Mouse (Mus musculus) liver, embryonic 15.5 days (tissue): Measurements from ENCODE around the gene Nprl3. TPM values are rescaled to one million over a fixed set of nuclear protein-coding genes. Genes with fewer than 3 reads are reported as not detected.
A peak's percentile ranks its signal among the peaks of the same experiment; 100 is the strongest.
"Not testable (repeated sequence)": the region's sequence is repeated elsewhere in the genome, so short reads cannot be mapped to it uniquely, and the experiment has no call there.

Source experiments
- ATAC-seq: fragments of 200-750 bp; cut with Nextera tagmentation; 2 replicates; pipeline ENCODE4 v1.8.0; 2017; ENCODE audit warnings: moderate number of reproducible peaks, mild to moderate bottlenecking, moderate library complexity; ENCODE audit not compliant: insufficient read depth
- H3K27ac ChIP-seq: fragments of 300-500 bp; sonication (generic); replicated peaks from 2 replicates; pipeline ENCODE4 v1.5.1; 2015; ENCODE audit warnings: mild to moderate bottlenecking, inconsistent platforms
- H3K27me3 ChIP-seq: fragments of 300-500 bp; sonication (generic); 2 replicates; pipeline ENCODE4 v1.6.1; 2015; ENCODE audit warnings: mild to moderate bottlenecking, inconsistent platforms
- H3K36me3 ChIP-seq: fragments of 300-500 bp; sonication (generic); replicated peaks from 2 replicates; pipeline ENCODE4 v1.6.1; 2015; ENCODE audit warnings: moderate library complexity, mild to moderate bottlenecking, inconsistent platforms
- H3K4me1 ChIP-seq: fragments of 300-500 bp; sonication (generic); replicated peaks from 2 replicates; pipeline ENCODE4 v1.6.1; 2015; ENCODE audit warnings: inconsistent platforms
- H3K4me2 ChIP-seq: fragments of 300-500 bp; sonication (generic); 2 replicates; pipeline ENCODE4 v1.6.1; 2015; ENCODE audit warnings: moderate library complexity, mild to moderate bottlenecking, inconsistent platforms
- H3K4me3 ChIP-seq: fragments of 300-500 bp; sonication (generic); replicated peaks from 2 replicates; pipeline ENCODE4 v1.5.1; 2015; ENCODE audit warnings: mild to moderate bottlenecking, inconsistent platforms
- H3K9ac ChIP-seq: fragments of 300-500 bp; sonication (generic); 2 replicates; pipeline ENCODE4 v1.6.1; 2015; ENCODE audit warnings: moderate library complexity, mild to moderate bottlenecking, inconsistent platforms
- H3K9me3 ChIP-seq: fragments of 300-500 bp; sonication (generic); replicated peaks from 2 replicates; pipeline ENCODE4 v1.6.1; 2016; ENCODE audit warnings: inconsistent platforms
- WGBS: fragments of 180-500 bp; shearing (Covaris S2); methylation state at CpG from one replicate; pipeline ENCODE4 v1.1.7; 2015; ENCODE audit warnings: mixed read lengths; ENCODE audit not compliant: insufficient replicate concordance; 5-methylcytosine and 5-hydroxymethylcytosine counted together
- polyA plus RNA-seq: library from polyadenylated mRNA; unstranded; fragments of >200 nt; fragmentation: Nextera tagmentation; extraction: Ambion mirVana; gene quantifications from 2 replicates; pipeline ENCODE4 v1.2.1, GENCODE M21; 2015

The Nprl3 gene
- polyA plus RNA-seq, 1 experiment from 2014 or later, result 28.1 TPM

DNA sequence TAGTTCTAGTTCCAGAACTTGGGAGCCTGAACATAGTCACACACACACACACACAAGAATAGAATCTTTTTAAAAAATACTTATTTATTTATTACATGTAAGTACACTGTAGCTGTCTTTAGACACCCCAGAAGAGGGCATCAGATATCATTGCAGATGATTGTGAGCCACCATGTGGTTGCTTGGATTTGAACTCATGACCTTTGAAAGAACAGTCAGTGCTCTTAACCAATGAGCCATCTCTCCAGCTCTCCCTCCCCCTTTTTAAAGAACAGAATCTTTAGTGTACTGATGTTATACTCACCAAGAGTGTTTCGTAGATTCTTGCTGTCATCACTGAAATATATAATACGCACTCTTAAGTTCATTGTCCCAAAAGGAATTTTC, 31.0 kb upstream of the Nprl3 start:
- Histone ChIP-seq H3K4me1 (peaks cover 46% of the 10 kb centered on the region), H3K4me2 (peak overlapping the region; percentile 47), H3K4me3 (peak overlapping the region; percentile 58), H3K9me3 (no peaks in the 10 kb centered on the region), H3K27ac (peak overlapping the region; percentile 95), H3K9ac (no peak overlapping the region), H3K36me3 (peaks cover 40% of the 10 kb centered on the region), H3K27me3 (peaks cover 28% of the 10 kb centered on the region)
- ATAC-seq, result no peak
- WGBS, result 91% methylated on average over 2 of the region's 2 CpGs

- peak overlapping the region; percentile 58 for H3K4me3 ChIP-seq
- H3K27ac ChIP-seq, result peak overlapping the region; percentile 95
- peak; percentile 34 for ATAC-seq
- no peaks in the 10 kb centered on the region for H3K9me3 ChIP-seq
- whole genome bisulfite sequencing, result 65% methylated on average over 1 of the region's 1 CpGs
- H3K9ac ChIP-seq, result 0 out of 2 replicates have a peak overlapping the region, but pooled peaks have one; percentile 43
- peaks cover 48% of the 10 kb centered on the region for H3K4me1 ChIP-seq
- peaks cover 36% of the 10 kb centered on the region for H3K36me3 ChIP-seq
- peak overlapping the region; percentile 47 for H3K4me2 ChIP-seq
- peaks cover 25% of the 10 kb centered on the region for H3K27me3 ChIP-seq
Measured at GRCm38 (mm10) chr11:32297866-32298531, 30.5 kb upstream of the Nprl3 start.

GRCm38 (mm10) chr11:32297417-32297816, 29.9 kb upstream of the Nprl3 start:
- Histone ChIP-seq H3K27ac (peak overlapping the region; percentile 95), H3K27me3 (peaks cover 21% of the 10 kb centered on the region)

GRCm38 (mm10) chr11:32296203-32296602, 28.7 kb upstream of the Nprl3 start, which contains the start of gene Hba-a2:
TSS of gene Hba-a2 (plus strand) at chr11:32296489.
- no CpG with 5 or more reads among the region's 4 CpGs for WGBS
- Histone ChIP-seq H3K4me3 (peak within 1 kb of the TSS; percentile 58), H3K4me2 (peak within 1 kb of the TSS; percentile 70), H3K4me1 (peaks cover 53% of the 10 kb centered on the region), H3K36me3 (peaks cover 23% of the 10 kb centered on the region; the same call in 1 of the 2 replicates), H3K27ac (peak within 1 kb of the TSS; percentile 98), H3K9ac (peak within 1 kb of the TSS; percentile 70)
- not testable (repeated sequence) for H3K27me3 ChIP-seq, H3K9me3 ChIP-seq
- peak; percentile 77 for ATAC-seq

More at GRCm38 (mm10) chr11:32297417-32297816, 29.9 kb upstream of the Nprl3 start:
- peaks cover 47% of the 10 kb centered on the region for H3K4me1 ChIP-seq
- peaks cover 30% of the 10 kb centered on the region for H3K36me3 ChIP-seq
- H3K4me3 ChIP-seq, result peak overlapping the region; percentile 58
- H3K9me3 ChIP-seq, result not testable (repeated sequence)
- H3K4me2 ChIP-seq, result peak overlapping the region; percentile 47
- peak; percentile 6 for ATAC-seq
- 10% methylated on average over 2 of the region's 2 CpGs for WGBS
- H3K9ac ChIP-seq, result peak overlapping the region; percentile 57

DNA sequence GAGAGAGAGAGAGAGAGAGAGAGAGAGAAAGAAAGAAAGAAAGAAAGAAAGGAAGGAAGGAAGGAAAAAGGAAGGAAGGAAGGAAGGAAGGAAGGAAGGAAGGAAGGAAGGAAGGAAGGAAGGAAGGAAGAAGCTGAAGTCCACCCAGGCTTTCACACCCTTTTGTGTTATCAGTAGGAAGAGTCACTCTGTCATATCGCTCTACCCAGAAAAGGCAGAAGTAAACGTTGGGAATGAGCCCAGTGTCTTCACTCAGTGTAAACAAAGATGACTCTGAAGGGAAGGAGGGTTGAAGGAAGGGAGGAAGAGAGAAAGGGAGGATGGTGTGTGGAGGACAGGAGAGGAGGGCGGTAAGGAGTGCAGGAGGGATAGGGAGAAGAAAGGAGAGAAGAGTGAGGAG, 26.0 kb upstream of the Nprl3 start:
- H3K4me2 ChIP-seq, result peak overlapping the region; percentile 70
- ATAC-seq, result 0 out of 2 replicates have a peak, but pooled peaks have one; percentile 8
- peak overlapping the region; percentile 49 for H3K4me3 ChIP-seq
- peaks cover 38% of the 10 kb centered on the region for H3K36me3 ChIP-seq
- H3K27ac ChIP-seq, result peak overlapping the region; percentile 98
- not testable (repeated sequence) for H3K9me3 ChIP-seq, H3K27me3 ChIP-seq
- peaks cover 67% of the 10 kb centered on the region for H3K4me1 ChIP-seq
- WGBS, result 32% methylated on average over 3 of the region's 3 CpGs
- peak overlapping the region; percentile 70 for H3K9ac ChIP-seq

GRCm38 (mm10) chr11:32292819-32293218, 25.3 kb upstream of the Nprl3 start:
- peak overlapping the region; percentile 98 for H3K27ac ChIP-seq
- WGBS, result 55% methylated on average over 4 of the region's 4 CpGs
- peaks cover 40% of the 10 kb centered on the region for H3K36me3 ChIP-seq
- not testable (repeated sequence) for H3K9me3 ChIP-seq, H3K27me3 ChIP-seq, ATAC-seq
- H3K4me2 ChIP-seq, result peak overlapping the region; percentile 70
- H3K9ac ChIP-seq, result peak overlapping the region; percentile 67
- peaks cover 70% of the 10 kb centered on the region for H3K4me1 ChIP-seq
- H3K4me3 ChIP-seq, result peak overlapping the region; percentile 30

GRCm38 (mm10) chr11:32287493-32287825, 20.0 kb upstream of the Nprl3 start:
- H3K27me3 ChIP-seq, result no peaks in the 10 kb centered on the region
- peaks cover 46% of the 10 kb centered on the region for H3K4me1 ChIP-seq
- H3K4me2 ChIP-seq, result peak overlapping the region; percentile 70
- ATAC-seq, result no peak
- H3K9me3 ChIP-seq, result no peaks in the 10 kb centered on the region
- peak overlapping the region; percentile 79 for H3K9ac ChIP-seq
- peaks cover 31% of the 10 kb centered on the region for H3K36me3 ChIP-seq
- 54% methylated on average over 9 of the region's 9 CpGs for WGBS
- H3K27ac ChIP-seq, result peak overlapping the region; percentile 98
- H3K4me3 ChIP-seq, result peak overlapping the region; percentile 64

DNA sequence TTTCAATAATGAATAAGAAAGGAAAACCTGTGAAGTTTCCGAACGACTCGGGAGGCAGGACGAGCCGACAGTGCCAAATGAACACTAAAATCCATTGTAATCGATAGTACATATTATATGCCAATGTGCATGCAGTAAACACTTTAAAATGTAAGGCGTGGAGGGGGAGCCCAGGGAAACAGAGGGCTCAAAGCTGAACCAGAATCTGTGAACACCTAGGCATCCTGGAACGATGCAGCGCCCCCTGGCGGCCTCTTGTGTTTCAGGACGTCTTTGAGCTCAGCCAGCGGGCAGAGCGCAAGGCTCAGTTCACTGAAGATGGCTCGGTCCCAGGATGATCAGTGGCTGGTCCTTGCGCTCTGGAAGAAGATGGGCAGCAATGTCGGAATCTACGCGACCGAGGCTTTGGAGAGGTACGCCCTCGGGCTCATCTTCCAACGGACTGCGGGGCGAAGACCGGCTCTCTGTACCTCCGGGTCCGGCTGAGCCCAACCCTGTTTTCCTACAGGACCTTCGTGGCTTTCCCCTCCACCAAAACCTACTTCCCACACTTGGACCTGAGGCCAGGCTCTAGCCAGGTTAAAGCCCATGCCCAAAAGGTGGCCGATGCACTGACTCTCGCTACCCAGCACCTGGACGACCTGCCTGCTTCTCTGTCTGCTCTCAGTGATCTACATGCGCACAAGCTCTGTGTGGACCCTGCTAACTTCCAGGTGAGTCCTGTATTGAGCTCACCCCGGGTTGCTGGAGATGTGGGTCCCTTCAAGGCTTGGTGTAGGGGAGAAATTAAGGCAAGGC, 19.4 kb upstream of the Nprl3 start, which contains the start of gene Hbq1b:
Gene Hbq1b (plus strand): TSS at position 271 of the 798 bp plus-strand sequence.
- not testable (repeated sequence) for H3K27me3 ChIP-seq, H3K9me3 ChIP-seq, ATAC-seq
- H3K36me3 ChIP-seq, result peaks cover 31% of the 10 kb centered on the region
- peak within 1 kb of the TSS; percentile 70 for H3K4me2 ChIP-seq
- peaks cover 45% of the 10 kb centered on the region for H3K4me1 ChIP-seq
- peak within 1 kb of the TSS; percentile 79 for H3K9ac ChIP-seq
- peak within 1 kb of the TSS; percentile 64 for H3K4me3 ChIP-seq
- 12% methylated on average over 31 of the region's 33 CpGs for WGBS
- peak within 1 kb of the TSS; percentile 98 for H3K27ac ChIP-seq

DNA sequence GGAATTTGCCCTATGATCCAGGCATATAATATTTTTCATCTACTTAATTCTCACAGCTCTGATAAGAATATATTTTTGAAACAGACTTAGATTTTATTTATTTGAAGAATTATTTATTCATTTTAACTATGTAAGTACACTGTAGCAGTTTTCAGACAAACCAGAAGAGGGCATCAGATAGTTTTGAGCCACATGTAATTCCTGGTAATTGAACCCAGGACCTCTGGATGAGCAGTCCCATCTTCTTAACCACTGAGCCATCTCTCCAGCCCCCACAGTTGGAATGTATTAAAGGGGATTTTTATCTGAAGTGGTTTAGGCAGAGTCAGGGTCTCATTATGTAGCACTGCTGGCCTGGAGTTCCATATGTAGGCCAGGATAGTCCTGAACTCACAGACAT, 18.4 kb upstream of the Nprl3 start:
- H3K27ac ChIP-seq, result peak overlapping the region; percentile 98
- H3K27me3 ChIP-seq, H3K9me3 ChIP-seq: not testable (repeated sequence)
- peaks cover 22% of the 10 kb centered on the region for H3K36me3 ChIP-seq
- H3K4me2 ChIP-seq, result peak overlapping the region; percentile 70
- ATAC-seq, result 0 out of 2 replicates have a peak, but pooled peaks have one; percentile 0
- peaks cover 45% of the 10 kb centered on the region for H3K4me1 ChIP-seq
- peak overlapping the region; percentile 64 for H3K4me3 ChIP-seq
- H3K9ac ChIP-seq, result peak overlapping the region; percentile 79; the same call in 1 of the 2 replicates

- no peaks in the 10 kb centered on the region for H3K27me3 ChIP-seq
- peak overlapping the region; percentile 49; the same call in 1 of the 2 replicates for H3K9ac ChIP-seq
- H3K36me3 ChIP-seq, result 0 out of 2 replicates have a peak, but pooled peaks cover 17% of the 10 kb centered on the region
- H3K4me2 ChIP-seq, result peak overlapping the region; percentile 35
- peak overlapping the region; percentile 51 for H3K4me3 ChIP-seq
- H3K9me3 ChIP-seq, result no peaks in the 10 kb centered on the region
- H3K27ac ChIP-seq, result peak overlapping the region; percentile 92
- 38% methylated on average over 7 of the region's 7 CpGs for WGBS
- peak; percentile 70 for ATAC-seq
- peaks cover 46% of the 10 kb centered on the region for H3K4me1 ChIP-seq
Measured at GRCm38 (mm10) chr11:32285031-32285775, 17.7 kb upstream of the Nprl3 start.
